Mouse (Mus musculus) left cerebral cortex, adult 18-20 months (tissue): Measurements from ENCODE around the gene Vps25. TPM values are rescaled to one million over a fixed set of nuclear protein-coding genes. Genes with fewer than 3 reads are reported as not detected.

ENCODE experiments used
- DNase-seq, 2 experiments: peaks; one replicate each; pipeline ENCODE4 v3.0.0; 2021 to 2022; ENCODE audit warnings: low spot score in 2 of 2, mixed read lengths in 1 of 2
- total RNA-seq, 2 experiments: library from RNA; stranded (reverse); gene quantifications; 2 replicates each; pipeline ENCODE4 v1.2.3; 2021

Gene Vps25
- total RNA-seq, 2 experiments from 2014 or later: 56.8 to 65.8 TPM

DNA sequence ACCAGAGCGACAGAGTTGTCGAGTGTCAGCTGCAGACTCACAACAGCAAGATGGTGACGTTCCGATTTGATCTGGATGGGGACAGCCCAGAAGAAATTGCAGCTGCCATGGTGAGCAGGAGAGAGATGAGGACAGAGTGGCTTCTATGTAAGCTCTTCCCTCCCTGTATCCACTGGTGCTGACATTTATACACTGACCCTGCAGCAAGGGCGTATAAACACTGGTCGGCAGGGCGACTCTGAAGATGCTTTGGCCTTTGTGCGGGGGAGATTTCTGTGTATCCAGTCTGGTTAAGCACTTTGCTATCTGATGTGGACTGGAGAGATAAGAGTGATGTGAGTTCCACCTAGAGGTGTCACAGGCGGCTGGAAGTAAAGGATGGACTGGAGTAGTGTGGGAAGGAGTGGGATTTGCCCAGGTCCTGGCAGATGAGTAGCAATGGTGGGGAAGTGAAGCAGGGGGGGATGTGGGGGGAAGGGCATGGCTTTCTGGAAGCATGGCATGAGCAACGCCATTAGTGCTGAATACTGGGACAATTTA lies 16.1 kb downstream of the Vps25 start:
- DNase-seq: no peak

GRCm38 (mm10) chr11:101272446-101272845 lies 18.9 kb downstream of the Vps25 start:
- no peak for DNase-seq

- DNase-seq: no peak
Observed at GRCm38 (mm10) chr11:101275309-101275708, 21.8 kb downstream of the Vps25 start.

GRCm38 (mm10) chr11:101276319-101277070 lies 23.0 kb downstream of the Vps25 start:
- DNase-seq: no peak

GRCm38 (mm10) chr11:101277381-101278222 lies 24.1 kb downstream of the Vps25 start:
- DNase-seq: peak; percentile 33 to 50

- peak; percentile 81 to 88 for DNase-seq
Observed at GRCm38 (mm10) chr11:101278223-101279192, 25.0 kb downstream of the Vps25 start, which contains the start of the genes Cntd1 and Coa3. Gene Cntd1 (plus strand): TSS chr11:101279012. Gene Coa3 (minus strand): TSS chr11:101279114.

DNA sequence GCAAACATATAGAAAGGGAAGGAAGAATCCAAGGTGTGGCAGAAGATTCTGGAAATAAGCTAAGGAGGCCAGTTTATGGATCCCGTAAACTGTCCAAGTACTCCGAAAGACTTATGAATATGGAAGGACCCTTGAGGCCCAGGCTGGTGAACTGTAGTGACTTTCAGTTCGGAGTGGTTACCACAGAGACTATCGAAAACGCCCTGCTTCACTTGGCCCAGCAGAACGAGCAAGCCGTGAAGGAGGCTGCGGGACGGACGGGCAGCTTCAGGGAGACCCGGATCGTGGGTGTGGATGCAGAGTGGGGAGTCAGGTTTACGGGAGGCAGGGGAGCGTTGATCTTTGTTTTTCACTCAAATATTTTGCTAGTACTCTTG lies 25.7 kb downstream of the Vps25 start:
- DNase-seq: no peak

- no peak for DNase-seq
Observed at GRCm38 (mm10) chr11:101280837-101281236, 27.3 kb downstream of the Vps25 start.

DNA sequence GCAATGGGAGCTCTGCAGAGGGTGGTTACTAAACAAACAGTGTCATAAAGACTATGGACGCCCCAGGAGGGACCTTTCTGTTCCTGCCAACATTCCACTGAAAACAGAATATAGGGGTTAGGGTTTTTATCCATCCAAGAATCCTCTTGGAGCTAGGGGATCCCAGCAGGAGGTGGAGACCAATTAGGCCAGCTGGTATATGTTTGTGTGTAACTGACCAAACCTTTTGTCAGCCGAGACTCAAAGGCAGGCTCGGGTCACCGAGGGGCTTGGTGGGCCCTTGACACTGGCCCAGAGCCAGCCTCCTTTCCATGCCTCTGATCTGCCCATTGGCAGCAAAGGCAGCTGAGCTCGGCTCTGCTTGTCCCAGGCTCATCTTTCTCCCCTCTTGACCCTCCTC lies 29.4 kb downstream of the Vps25 start:
- no peak for DNase-seq

DNA sequence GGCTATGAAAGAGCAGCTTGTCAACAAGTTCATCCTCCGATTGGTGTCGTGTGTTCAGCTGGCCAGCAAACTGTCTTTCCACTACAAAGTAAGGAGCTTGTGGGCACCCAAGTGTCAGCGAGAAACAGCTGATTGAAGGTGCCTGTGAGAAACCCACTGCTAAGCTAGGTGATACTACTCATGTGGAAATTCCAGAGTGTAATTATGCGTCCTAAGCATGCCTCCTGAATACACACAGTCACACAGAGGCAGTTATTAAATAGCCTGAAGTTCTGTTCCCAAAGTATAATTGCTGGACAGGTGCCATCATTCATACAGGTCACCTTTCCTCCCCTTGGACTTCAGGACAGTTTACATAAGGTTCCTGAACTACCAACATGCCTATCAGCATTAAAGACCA lies 30.3 kb downstream of the Vps25 start:
- no peak for DNase-seq

- peak in 1 of 2 experiments; percentile 31 for DNase-seq
Observed at GRCm38 (mm10) chr11:101287306-101287705, 33.8 kb downstream of the Vps25 start.

DNA sequence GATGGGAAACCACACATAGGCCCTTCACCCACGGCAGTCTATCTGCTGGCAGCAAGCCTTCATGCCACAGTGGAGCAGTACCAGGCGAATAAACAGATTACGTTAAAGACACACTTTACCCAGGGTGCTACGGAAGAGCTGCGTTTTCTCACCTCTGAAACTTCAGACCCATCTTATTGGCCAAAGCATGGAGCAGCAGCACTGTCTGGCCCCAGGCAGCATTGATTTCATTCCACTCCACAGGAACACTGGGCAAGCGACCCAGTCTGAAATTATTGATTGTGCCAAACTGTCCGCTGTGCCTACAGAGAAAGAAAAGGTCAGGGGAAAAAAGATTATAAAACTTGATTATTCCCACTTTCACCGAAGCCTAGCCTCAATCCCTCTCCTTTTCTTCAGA lies 37.7 kb downstream of the Vps25 start:
- no peak for DNase-seq

DNA sequence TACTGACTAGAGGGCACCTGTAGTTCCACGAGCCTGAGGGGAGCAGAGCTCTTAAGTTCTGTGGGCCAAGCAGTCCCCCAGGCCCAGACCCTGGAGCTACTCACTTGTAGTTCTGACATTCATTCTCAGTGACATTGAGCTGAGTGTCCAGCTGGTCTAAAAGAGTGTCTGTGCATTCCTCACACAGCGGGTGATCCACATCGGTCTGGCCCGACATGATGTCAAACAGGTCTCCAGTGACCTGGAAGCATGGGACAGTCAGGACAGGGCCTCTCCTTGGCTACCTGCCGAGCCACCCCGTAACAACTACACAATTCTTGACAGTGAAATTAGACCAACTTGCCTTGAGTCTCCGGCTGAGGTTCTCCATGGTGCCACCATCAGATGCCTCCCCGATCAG lies 41.7 kb downstream of the Vps25 start:
- DNase-seq: no peak

DNA sequence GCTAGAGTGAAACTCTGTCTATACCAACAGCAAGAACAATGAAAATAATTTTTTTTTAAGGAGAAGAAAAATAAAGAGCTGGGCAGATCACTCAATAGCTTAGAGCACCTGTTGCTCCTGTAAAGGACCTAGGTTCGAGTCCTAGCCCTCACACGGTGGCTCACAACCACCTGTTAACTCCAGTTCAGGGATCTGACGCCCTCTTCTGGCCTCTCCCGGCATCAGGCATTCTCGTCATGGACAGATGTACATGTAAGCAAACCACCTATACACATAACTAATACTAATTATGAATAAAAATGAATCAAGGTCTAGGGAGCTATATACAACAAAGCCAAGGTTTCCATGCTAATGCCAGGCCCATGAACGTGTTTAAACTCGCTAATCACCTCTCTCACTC lies 47.4 kb downstream of the Vps25 start:
- no peak for DNase-seq

- no peak for DNase-seq
Observed at GRCm38 (mm10) chr11:101301299-101302003, 47.9 kb downstream of the Vps25 start.

GRCm38 (mm10) chr11:101302004-101302798 lies 48.7 kb downstream of the Vps25 start, which contains the start of gene Becn1:
Gene Becn1 (minus strand): TSS chr11:101302286.
- DNase-seq: peak; percentile 96 to 100

DNA sequence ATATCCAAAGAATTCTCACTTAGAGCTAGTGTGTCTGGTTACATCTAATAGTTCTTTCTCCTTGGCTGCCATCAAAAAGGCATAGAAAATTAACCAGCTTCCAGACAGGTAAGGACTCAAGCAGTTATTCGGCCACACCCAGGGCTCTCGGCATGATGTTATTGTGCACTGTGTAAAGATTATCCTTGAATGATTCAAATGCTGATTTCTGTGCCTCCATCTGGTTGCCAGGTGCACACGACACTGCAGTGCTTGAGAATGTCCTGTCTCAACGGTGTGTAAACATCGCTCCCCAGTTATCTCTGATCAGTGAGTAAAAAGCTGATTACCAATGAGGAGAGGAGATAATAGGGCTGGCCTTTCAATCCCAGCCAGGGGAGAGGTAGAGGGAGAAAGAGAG lies 54.2 kb downstream of the Vps25 start:
- no peak for DNase-seq
